Mouse (Mus musculus) olfactory bulb, adult 2 months (tissue): ENCODE results near the gene Hdgfl2. TPM values are rescaled to one million over a fixed set of nuclear protein-coding genes. Genes with fewer than 3 reads are reported as not detected.

ENCODE experiments used
- H3K27ac ChIP-seq: fragments of 200-500 bp; 2 replicates; pipeline ENCODE4 v1.5.1; 2012; ENCODE audit warnings: low read depth, low read length; ENCODE audit not compliant: insufficient read depth
- H3K4me1 ChIP-seq: fragments of 200-500 bp; 2 replicates; pipeline ENCODE4 v1.6.1; 2012; ENCODE audit warnings: low read length; ENCODE audit not compliant: control insufficient read depth, insufficient read depth
- H3K4me3 ChIP-seq: fragments of 200-500 bp; 2 replicates; pipeline ENCODE4 v1.5.1; 2012; ENCODE audit warnings: mild to moderate bottlenecking, low read depth, low read length, moderate library complexity; ENCODE audit not compliant: insufficient read depth
- CTCF ChIP-seq: fragments of 200-500 bp; IDR thresholded peaks from 2 replicates; pipeline ENCODE4 v1.5.1; 2012; ENCODE audit warnings: low read depth, mild to moderate bottlenecking, low read length, moderate library complexity; ENCODE audit not compliant: insufficient read depth
- POLR2A ChIP-seq: fragments of 200-500 bp; IDR thresholded peaks from 2 replicates; pipeline ENCODE4 v1.6.1; 2012; ENCODE audit warnings: mild to moderate bottlenecking, low read depth, low read length, moderate library complexity; ENCODE audit not compliant: insufficient read depth
- WGBS: fragments of 180-500 bp; shearing (Covaris S2); methylation state at CpG from one replicate; pipeline ENCODE4 v1.1.7; 2018; 5-methylcytosine and 5-hydroxymethylcytosine counted together
- polyA plus RNA-seq: library from polyadenylated mRNA; stranded (reverse); fragments of >200 nt; gene quantifications from 2 replicates; pipeline ENCODE4 v1.2.4, GENCODE M21; 2012; ENCODE audit warnings: low replicate concordance; ENCODE audit not compliant: missing spikeins, insufficient read depth, insufficient read length

The Hdgfl2 gene
- polyA plus RNA-seq, result 483 TPM in 1 of 2 replicates, not detected in the other

GRCm38 (mm10) chr17:56078880-56079795 lies at the start of gene Hdgfl2:
Hdgfl2 (plus strand) TSS chr17:56079634.
- peak within 1 kb of the TSS; percentile 66 for H3K4me3 ChIP-seq

DNA sequence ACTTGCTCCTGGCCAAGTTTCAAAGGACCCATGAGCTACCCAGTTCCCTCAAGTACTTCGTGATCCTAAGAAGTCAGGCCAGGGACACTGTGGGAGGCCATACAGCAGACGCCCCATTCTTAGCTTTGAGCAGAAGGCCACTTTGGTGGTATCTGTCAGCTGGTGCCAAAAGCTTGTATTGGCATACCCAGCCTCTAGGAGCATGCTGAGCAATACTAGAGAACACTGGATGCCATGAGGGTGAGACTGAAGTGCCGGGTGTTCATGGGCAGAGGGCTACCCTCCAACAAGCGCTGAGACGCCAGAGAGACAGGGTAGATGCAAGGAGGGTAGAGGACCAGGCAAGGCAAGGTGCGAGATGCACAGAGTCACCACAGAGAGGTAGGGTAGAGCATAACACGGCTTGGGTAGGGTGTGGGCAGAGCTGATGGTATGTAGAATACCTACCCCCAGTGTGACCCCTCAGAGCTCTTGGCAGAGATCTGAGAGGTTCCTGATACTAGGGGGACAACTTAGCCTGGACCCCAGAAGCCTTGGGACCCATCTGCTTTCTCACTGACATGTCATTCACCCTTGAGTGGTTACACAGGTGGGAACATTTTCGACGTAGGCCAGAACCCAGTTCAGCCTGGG lies 49.1 kb upstream of the Hdgfl2 start:
- Histone ChIP-seq H3K4me1 (peaks cover 37% of the 10 kb centered on the region), H3K4me3 (no peak overlapping the region), H3K27ac (no peak overlapping the region)
- 78% methylated on average over 9 of the region's 9 CpGs for WGBS
- TF ChIP-seq CTCF (no peak), POLR2A (no peak)

More at GRCm38 (mm10) chr17:56078880-56079795, at the start of gene Hdgfl2:
- TF ChIP-seq POLR2A (peak; percentile 77), CTCF (no peak)
- peaks cover 28% of the 10 kb centered on the region for H3K4me1 ChIP-seq
- H3K27ac ChIP-seq, result no peak within 1 kb of the TSS
- under 1% methylated on average over 61 of the region's 61 CpGs for WGBS

GRCm38 (mm10) chr17:56030919-56031318 lies 48.5 kb upstream of the Hdgfl2 start:
- H3K4me3 ChIP-seq, result no peak overlapping the region
- TF ChIP-seq POLR2A, result no peak
- TF ChIP-seq CTCF, result no peak
- H3K27ac ChIP-seq, result no peak overlapping the region
- peaks cover 37% of the 10 kb centered on the region for H3K4me1 ChIP-seq
- 63% methylated on average over 5 of the region's 5 CpGs for WGBS

GRCm38 (mm10) chr17:56031431-56031830 lies 48.0 kb upstream of the Hdgfl2 start:
- no peak overlapping the region for H3K27ac ChIP-seq
- TF ChIP-seq CTCF, result no peak
- no peak for TF ChIP-seq POLR2A
- H3K4me3 ChIP-seq, result no peak overlapping the region
- peaks cover 37% of the 10 kb centered on the region for H3K4me1 ChIP-seq
- WGBS, result 95% methylated on average over 7 of the region's 7 CpGs

DNA sequence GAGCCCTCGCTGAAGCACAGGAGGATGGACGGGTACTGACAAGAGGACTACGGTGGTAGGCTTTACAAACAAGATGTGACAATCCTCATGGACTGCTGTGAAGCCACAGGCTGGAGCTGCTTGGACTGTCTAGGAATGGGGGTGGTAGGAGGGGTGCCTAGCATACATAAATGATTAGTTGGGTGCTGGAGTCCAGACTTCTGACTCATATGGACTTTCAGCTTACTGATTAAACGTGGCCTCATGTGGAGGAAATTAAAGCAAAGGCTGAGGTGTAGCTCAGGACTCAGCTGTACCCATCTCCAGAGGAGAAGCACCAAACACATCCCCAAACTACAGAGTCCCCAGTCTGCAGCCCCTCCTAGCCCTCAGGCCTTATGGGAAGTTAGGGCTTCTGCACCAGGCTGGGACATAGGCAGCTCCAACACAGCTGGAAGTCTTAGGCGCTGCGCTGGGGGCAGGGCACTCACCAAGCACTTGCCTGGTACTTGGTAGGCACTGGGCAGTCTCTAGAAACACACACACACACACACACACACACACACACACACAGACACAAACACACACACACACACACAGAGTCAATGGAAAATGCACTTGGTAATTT lies 47.2 kb upstream of the Hdgfl2 start:
- 73% methylated on average over 6 of the region's 6 CpGs for WGBS
- Histone ChIP-seq H3K27ac (no peak overlapping the region), H3K4me1 (peaks cover 40% of the 10 kb centered on the region), H3K4me3 (no peak overlapping the region)
- TF ChIP-seq CTCF (no peak), POLR2A (no peak)

DNA sequence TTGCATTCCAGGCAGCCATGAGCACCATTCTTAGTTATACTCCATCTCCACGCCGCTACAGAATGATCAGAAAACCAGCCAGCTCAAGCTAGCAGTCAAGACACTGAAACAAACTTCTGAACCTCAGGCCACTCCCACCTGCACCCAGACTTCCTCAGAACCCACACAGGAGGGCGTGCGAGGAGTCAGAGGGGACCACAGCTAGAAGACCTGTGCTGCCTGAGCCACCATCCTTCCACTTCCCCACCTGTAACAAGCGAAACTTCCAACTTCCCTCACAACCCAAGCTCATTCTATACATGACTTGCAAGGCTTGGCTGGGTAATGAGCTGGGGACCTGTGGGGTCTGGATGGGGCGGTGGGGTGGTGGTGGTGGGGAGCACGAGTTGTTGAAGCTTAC lies 46.6 kb upstream of the Hdgfl2 start:
- peaks cover 37% of the 10 kb centered on the region for H3K4me1 ChIP-seq
- TF ChIP-seq CTCF (no peak), POLR2A (no peak)
- H3K27ac ChIP-seq, result no peak overlapping the region
- 70% methylated on average over 7 of the region's 7 CpGs for WGBS
- H3K4me3 ChIP-seq, result no peak overlapping the region

DNA sequence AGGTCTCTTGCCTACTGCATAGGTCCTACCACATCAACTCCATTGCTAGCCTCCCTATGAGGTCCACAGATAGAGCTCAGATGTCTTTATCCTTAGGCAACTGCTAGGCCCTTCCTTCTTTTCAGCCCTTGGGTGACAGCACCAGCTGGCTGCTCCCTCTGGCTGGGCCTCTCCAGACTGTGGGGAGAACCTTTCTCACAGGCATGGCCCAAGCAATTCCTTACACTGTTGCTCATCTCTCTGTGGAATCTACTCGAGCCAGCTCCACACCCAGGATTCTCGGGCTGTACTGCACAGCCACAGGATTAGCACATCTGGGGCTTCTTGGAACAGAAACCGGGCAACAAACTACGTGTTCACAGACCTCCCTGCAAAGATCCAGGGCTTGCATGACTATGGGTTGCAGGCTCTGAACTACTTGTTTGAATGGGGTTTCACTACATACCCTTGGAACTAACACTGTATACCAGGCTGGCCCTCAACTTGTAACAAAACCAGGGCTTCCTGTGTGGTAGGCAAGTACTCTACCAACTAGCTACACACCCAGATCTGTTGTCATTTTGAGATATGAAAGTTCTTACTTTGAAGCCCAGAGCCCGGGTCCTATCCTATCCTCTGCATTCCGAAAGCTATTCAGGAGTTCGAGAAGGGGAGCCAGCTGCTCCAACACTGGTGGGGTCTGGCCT lies 45.3 kb upstream of the Hdgfl2 start:
- Histone ChIP-seq H3K4me1 (peaks cover 32% of the 10 kb centered on the region), H3K4me3 (no peak overlapping the region), H3K27ac (no peak overlapping the region)
- WGBS, result 81% methylated on average over 7 of the region's 7 CpGs
- TF ChIP-seq CTCF (no peak), POLR2A (no peak)

- Histone ChIP-seq H3K27ac (no peak overlapping the region), H3K4me3 (no peak overlapping the region), H3K4me1 (peaks cover 32% of the 10 kb centered on the region)
- 88% methylated on average over 6 of the region's 6 CpGs for WGBS
- TF ChIP-seq POLR2A (no peak), CTCF (no peak)
These were observed 44.7 kb upstream of the Hdgfl2 start for GRCm38 (mm10) chr17:56034726-56035100.
